In genomic region chr4:119986065-119986464, GRCm38 (mm10) we compare ENCODE assay signal across 21 mouse cellular contexts.
DNase-seq lines count a peak whose midpoint lies in the region; ATAC-seq lines count a peak whose summit lies in the region.
"Had no signal": no experiment of that assay in that cellular context is flagged by ENCODE, and none has a peak within 500 bp of the region (broad histone marks: within the 10 kb centered on the region; RNA-seq: fewer than 3 reads in every experiment).

No protein-coding gene starts in this region.

- no peaks in the 10 kb centered on the region for H3K27me3 ChIP-seq in forebrain, embryonic 13.5 days
- H3K27me3 ChIP-seq in forebrain, embryonic 12.5 days = no peaks in the 10 kb centered on the region; the same call in 1 of the 2 replicates
- H3K27me3 ChIP-seq in hindbrain, embryonic 11.5 days (ENCODE audit: control insufficient read depth, insufficient read depth, low read length) = no peaks in the 10 kb centered on the region
- no peaks in the 10 kb centered on the region for H3K27me3 ChIP-seq in midbrain, embryonic 14.5 days (ENCODE audit: control insufficient read depth, insufficient read depth, low read length)
- no peaks in the 10 kb centered on the region for H3K27me3 ChIP-seq in kidney, embryonic 15.5 days

- peak; percentile 61 for DNase-seq in cerebellum, adult 9-11 months
- DNase-seq in hindbrain, embryonic 11.5 days (ENCODE audit: low spot score) = no peak
- no peak for DNase-seq in midbrain, embryonic 14.5 days
- no peak for DNase-seq in lung, postnatal 25 days (ENCODE audit: low spot score)
- no peak for DNase-seq in MN1 (ENCODE audit: low spot score)
- DNase-seq: adrenal gland, postnatal 10 days; gastrocnemius, postnatal 25 days; heart, postnatal 10 days; kidney, adult 8-10 months; kidney, postnatal 36 days; layer of hippocampus, postnatal 36 days; lung, embryonic 14.5 days; right cerebral cortex, adult 18-20 months; thymus, postnatal 14 days had no signal

- peak overlapping the region; percentile 70 for H3K27ac ChIP-seq in forebrain, embryonic 13.5 days
- no peak overlapping the region for H3K27ac ChIP-seq in forebrain, embryonic 12.5 days
- H3K27ac ChIP-seq in hindbrain, embryonic 11.5 days (ENCODE audit: low read depth, low read length) = peak overlapping the region; percentile 62; the same call in 1 of the 2 replicates
- peak overlapping the region; percentile 45; the same call in 1 of the 2 replicates for H3K27ac ChIP-seq in midbrain, embryonic 14.5 days (replicated peaks; ENCODE audit: low read depth, low read length)
- no peak overlapping the region for H3K27ac ChIP-seq in kidney, embryonic 15.5 days
- H3K27ac ChIP-seq: limb, embryonic 10.5 days had no signal

- WGBS in forebrain, embryonic 13.5 days = 87% methylated on average over 5 of the region's 5 CpGs
- 84% methylated on average over 5 of the region's 5 CpGs for WGBS in forebrain, embryonic 12.5 days
- 84% methylated on average over 5 of the region's 5 CpGs for WGBS in hindbrain, embryonic 11.5 days
- WGBS in midbrain, embryonic 14.5 days = 90% methylated on average over 5 of the region's 5 CpGs
- 86% methylated on average over 5 of the region's 5 CpGs for WGBS in kidney, embryonic 15.5 days

- H3K4me1 ChIP-seq in forebrain, embryonic 13.5 days = peaks cover 29% of the 10 kb centered on the region
- peaks cover 9% of the 10 kb centered on the region for H3K4me1 ChIP-seq in forebrain, embryonic 12.5 days
- H3K4me1 ChIP-seq in hindbrain, embryonic 11.5 days (replicated peaks; ENCODE audit: control insufficient read depth, insufficient read depth, low read length) = peaks cover 9% of the 10 kb centered on the region
- peaks cover 18% of the 10 kb centered on the region for H3K4me1 ChIP-seq in midbrain, embryonic 14.5 days (ENCODE audit: control insufficient read depth, insufficient read depth, low read length)
- H3K4me1 ChIP-seq in kidney, embryonic 15.5 days = peaks cover 8% of the 10 kb centered on the region

- H3K9me3 ChIP-seq in forebrain, embryonic 13.5 days (replicated peaks) = no peaks in the 10 kb centered on the region
- H3K9me3 ChIP-seq in forebrain, embryonic 12.5 days = no peaks in the 10 kb centered on the region
- H3K9me3 ChIP-seq in hindbrain, embryonic 11.5 days (ENCODE audit: control insufficient read depth, low read length) = no peaks in the 10 kb centered on the region
- H3K9me3 ChIP-seq in midbrain, embryonic 14.5 days (ENCODE audit: control insufficient read depth, low read length) = no peaks in the 10 kb centered on the region
- no peaks in the 10 kb centered on the region for H3K9me3 ChIP-seq in kidney, embryonic 15.5 days (replicated peaks)
- H3K9me3 ChIP-seq: embryonic facial prominence, embryonic 10.5 days; limb, embryonic 10.5 days had no signal

- no peak overlapping the region for H3K9ac ChIP-seq in forebrain, embryonic 13.5 days
- no peak overlapping the region for H3K9ac ChIP-seq in forebrain, embryonic 12.5 days
- no peak overlapping the region for H3K9ac ChIP-seq in hindbrain, embryonic 11.5 days (ENCODE audit: low read depth, low read length)
- H3K9ac ChIP-seq in midbrain, embryonic 14.5 days (replicated peaks; ENCODE audit: low read length) = no peak overlapping the region
- H3K9ac ChIP-seq in kidney, embryonic 15.5 days = no peak overlapping the region
- H3K9ac ChIP-seq: lung, embryonic 14.5 days had no signal

- ATAC-seq in forebrain, embryonic 13.5 days = no peak
- no peak for ATAC-seq in forebrain, embryonic 12.5 days (ENCODE audit: low FRiP score)
- no peak for ATAC-seq in hindbrain, embryonic 11.5 days (ENCODE audit: low FRiP score)
- ATAC-seq in midbrain, embryonic 14.5 days (ENCODE audit: low FRiP score, low TSS enrichment) = no peak
- no peak for ATAC-seq in kidney, embryonic 15.5 days (replicated peaks; ENCODE audit: low FRiP score)
- ATAC-seq: inflammation-experienced regulatory T-cells, adult 6 months had no signal

- H3K4me3 ChIP-seq in forebrain, embryonic 13.5 days = no peak overlapping the region
- no peak overlapping the region for H3K4me3 ChIP-seq in forebrain, embryonic 12.5 days (replicated peaks)
- no peak overlapping the region for H3K4me3 ChIP-seq in hindbrain, embryonic 11.5 days (ENCODE audit: low read depth, low read length)
- no peak overlapping the region for H3K4me3 ChIP-seq in midbrain, embryonic 14.5 days (replicated peaks; ENCODE audit: low read depth, low read length)
- no peak overlapping the region for H3K4me3 ChIP-seq in kidney, embryonic 15.5 days (replicated peaks)
- H3K4me3 ChIP-seq: embryonic facial prominence, embryonic 10.5 days; limb, embryonic 10.5 days had no signal

- H3K36me3 ChIP-seq in forebrain, embryonic 13.5 days (ENCODE audit: poor library complexity, severe bottlenecking) = no peaks in the 10 kb centered on the region
- no peaks in the 10 kb centered on the region for H3K36me3 ChIP-seq in forebrain, embryonic 12.5 days (replicated peaks)
- no peaks in the 10 kb centered on the region for H3K36me3 ChIP-seq in hindbrain, embryonic 11.5 days (ENCODE audit: control insufficient read depth, insufficient read depth, low read length)
- H3K36me3 ChIP-seq in midbrain, embryonic 14.5 days (ENCODE audit: control insufficient read depth, insufficient read depth, low read length) = no peaks in the 10 kb centered on the region
- no peaks in the 10 kb centered on the region for H3K36me3 ChIP-seq in kidney, embryonic 15.5 days
- H3K36me3 ChIP-seq: embryonic facial prominence, embryonic 10.5 days; limb, embryonic 10.5 days had no signal

- H3K4me2 ChIP-seq in forebrain, embryonic 13.5 days = no peak overlapping the region
- no peak overlapping the region for H3K4me2 ChIP-seq in forebrain, embryonic 12.5 days
- no peak overlapping the region for H3K4me2 ChIP-seq in hindbrain, embryonic 11.5 days (replicated peaks; ENCODE audit: low read depth, low read length)
- H3K4me2 ChIP-seq in midbrain, embryonic 14.5 days (ENCODE audit: low read length) = no peak overlapping the region
- no peak overlapping the region for H3K4me2 ChIP-seq in kidney, embryonic 15.5 days
- H3K4me2 ChIP-seq: liver, embryonic 11.5 days; lung, embryonic 14.5 days had no signal

Comparison
In these comparisons a context has a peak if more than half of its experiments do, and no peak if none do; other contexts are left out.
1. H3K27ac ChIP-seq: peak in forebrain, embryonic 13.5 days (single experiment), hindbrain, embryonic 11.5 days (single experiment) and midbrain, embryonic 14.5 days (single experiment); none in forebrain, embryonic 12.5 days (single experiment) and kidney, embryonic 15.5 days (single experiment).